Mouse (Mus musculus) ES-E14 (cell line): Measurements from ENCODE around the gene Itgb3.
"Not testable (repeated sequence)": the region's sequence is repeated elsewhere in the genome, so short reads cannot be mapped to it uniquely, and the experiment has no call there.

ENCODE experiments used
- CHD2 ChIP-seq: IDR thresholded peaks from 2 replicates; pipeline ENCODE4 v1.6.1; 2014; ENCODE audit warnings: mild to moderate bottlenecking, low read depth, low read length, inconsistent platforms
- MAFK ChIP-seq: IDR thresholded peaks from 2 replicates; pipeline ENCODE4 v1.6.1; 2014; ENCODE audit warnings: mild to moderate bottlenecking, low read depth, low read length, inconsistent platforms; ENCODE audit not compliant: insufficient read depth
- ZC3H11A ChIP-seq: IDR thresholded peaks from 2 replicates; pipeline ENCODE4 v1.6.1; 2012; ENCODE audit warnings: low read depth, mild to moderate bottlenecking, inconsistent platforms, low read length, borderline replicate concordance

DNA sequence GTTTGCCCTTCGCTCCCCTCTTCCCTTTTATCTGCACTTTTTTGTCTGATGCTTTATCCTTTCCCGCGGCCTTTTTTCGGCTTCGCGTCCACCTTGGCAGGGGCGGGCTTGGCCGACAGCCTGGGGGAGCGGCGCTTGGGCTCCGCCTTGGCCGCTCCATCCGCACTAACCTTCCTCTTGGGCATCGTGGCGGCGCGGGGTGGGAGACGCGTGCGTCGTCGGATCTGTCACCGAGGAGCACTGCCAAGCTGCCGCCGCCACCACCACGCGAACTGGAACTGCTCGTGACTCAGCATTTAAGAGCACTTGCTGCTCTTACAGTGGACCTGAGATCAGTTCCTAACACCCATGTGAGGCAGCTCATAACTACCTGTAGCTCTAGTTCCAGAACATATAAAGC lies 36.4 kb upstream of the Itgb3 start:
- TF ChIP-seq ZC3H11A, CHD2: not testable (repeated sequence)
- TF ChIP-seq MAFK: peak; percentile 76
